Mouse (Mus musculus): ENCODE measurements at regions not wholly inside any gene's neighbourhood (a gene's known extent, or its start where the extent isn't known, plus 50 kb on each side); places are given as distances from the start of the nearest gene placed in this dataset.

GRCm38 (mm10) chr19:15481605-15482004 lies 465.5 kb downstream of the Psat1 start:
- DNase-seq = no peak

GRCm38 (mm10) chr19:15469541-15469940 lies 477.6 kb downstream of the Psat1 start:
- DNase-seq = no peak

- no peak for DNase-seq
Observed at GRCm38 (mm10) chr19:15466713-15467112, 480.4 kb downstream of the Psat1 start.

GRCm38 (mm10) chr19:15465063-15465760 lies 481.9 kb downstream of the Psat1 start:
- DNase-seq = no peak

- no peak for DNase-seq
Observed at GRCm38 (mm10) chr19:15457793-15458192, 489.3 kb downstream of the Psat1 start.

GRCm38 (mm10) chr19:15456943-15457735 lies 490.0 kb downstream of the Psat1 start:
- DNase-seq = no peak

- no peak for DNase-seq
Observed at GRCm38 (mm10) chr19:15448989-15449388, 498.1 kb downstream of the Psat1 start.

GRCm38 (mm10) chr19:15431798-15432197 lies 515.3 kb downstream of the Psat1 start:
- no peak for DNase-seq

GRCm38 (mm10) chr19:15421311-15421710 lies 525.8 kb downstream of the Psat1 start:
- DNase-seq = no peak

- DNase-seq = no peak
Observed at GRCm38 (mm10) chr19:15398624-15399023, 548.5 kb downstream of the Psat1 start.

- no peak for DNase-seq
Observed at GRCm38 (mm10) chr19:15371682-15372081, 575.5 kb downstream of the Psat1 start.

- DNase-seq = no peak
Observed at GRCm38 (mm10) chr19:15366951-15367350, 580.2 kb downstream of the Psat1 start.

- no peak for DNase-seq
Observed at GRCm38 (mm10) chr19:15357181-15357580, 590.0 kb downstream of the Psat1 start.

GRCm38 (mm10) chr19:15348356-15348755 lies 598.8 kb downstream of the Psat1 start:
- DNase-seq = no peak

- no peak for DNase-seq
Observed at GRCm38 (mm10) chr19:15342229-15342628, 604.9 kb downstream of the Psat1 start.

GRCm38 (mm10) chr19:15340305-15340983 lies 606.7 kb downstream of the Psat1 start:
- DNase-seq = no peak

- no peak for DNase-seq
Observed at GRCm38 (mm10) chr19:15339979-15340304, 607.2 kb downstream of the Psat1 start.

GRCm38 (mm10) chr19:15330155-15330554 lies 617.0 kb downstream of the Psat1 start:
- no peak for DNase-seq

- DNase-seq = peak; percentile 9
Observed at GRCm38 (mm10) chr19:15299474-15299873, 647.7 kb downstream of the Psat1 start.

- no peak for DNase-seq
Observed at GRCm38 (mm10) chr19:15285016-15285415, 662.1 kb downstream of the Psat1 start.

GRCm38 (mm10) chr19:15242781-15243180 lies 644.9 kb upstream of the Tle4 start:
- no peak for DNase-seq

- no peak for DNase-seq
Observed at GRCm38 (mm10) chr19:15230129-15230927, 632.5 kb upstream of the Tle4 start.

GRCm38 (mm10) chr19:15217387-15217786 lies 619.5 kb upstream of the Tle4 start:
- no peak for DNase-seq
